Mouse (Mus musculus): Measurements from ENCODE around the gene Gm21830. TPM values are rescaled to one million over a fixed set of nuclear protein-coding genes. Genes with fewer than 3 reads are reported as not detected.
"Not testable (repeated sequence)": the region's sequence is repeated elsewhere in the genome, so short reads cannot be mapped to it uniquely, and the experiment has no call there.

Gene Gm21830
- not detected in 2 replicates for polyA plus RNA-seq (2015; fragmentation: Nextera tagmentation; extraction: Ambion mirVana)

- ATAC-seq (replicated peaks; ENCODE audit: low FRiP score, low read depth); H3K4me1 ChIP-seq (replicated peaks; ENCODE audit: insufficient read depth, low read length); H3K4me3 ChIP-seq (replicated peaks; ENCODE audit: low read depth, low read length); H3K27me3 ChIP-seq (ENCODE audit: insufficient read depth, low read length); H3K9me3 ChIP-seq (replicated peaks; ENCODE audit: low read length); H3K27ac ChIP-seq; H3K36me3 ChIP-seq (ENCODE audit: insufficient read depth, low read length); H3K4me2 ChIP-seq (ENCODE audit: low read length); H3K9ac ChIP-seq (ENCODE audit: low read depth, low read length); DNase-seq (ENCODE audit: low spot score): not testable (repeated sequence)
- WGBS = no CpG with 5 or more reads among the region's 1 CpGs
Measured at GRCm38 (mm10) chr2:67413425-67413824, at the start of gene Gm21830. Gene Gm21830 (plus strand): TSS chr2:67413725.

GRCm38 (mm10) chr2:67364506-67364905, 49.0 kb upstream of the Gm21830 start:
- 65% methylated on average over 2 of the region's 2 CpGs for WGBS
- DNase-seq (ENCODE audit: low spot score) = no peak

GRCm38 (mm10) chr2:67378504-67378903, 35.0 kb upstream of the Gm21830 start:
- no peak overlapping the region for H3K9ac ChIP-seq (ENCODE audit: low read depth, low read length)
- no peaks in the 10 kb centered on the region for H3K4me1 ChIP-seq (replicated peaks; ENCODE audit: insufficient read depth, low read length)
- H3K27ac ChIP-seq = no peak overlapping the region
- no peaks in the 10 kb centered on the region for H3K27me3 ChIP-seq (ENCODE audit: insufficient read depth, low read length)
- no peak for DNase-seq (ENCODE audit: low spot score)
- H3K36me3 ChIP-seq (ENCODE audit: insufficient read depth, low read length) = no peaks in the 10 kb centered on the region
- 78% methylated on average over 3 of the region's 3 CpGs for WGBS
- no peak overlapping the region for H3K4me3 ChIP-seq (replicated peaks; ENCODE audit: low read depth, low read length)
- TF ChIP-seq CTCF (IDR thresholded peaks at IDR 0.05; ENCODE audit: low read depth) = no peak
- H3K4me2 ChIP-seq (ENCODE audit: low read length) = no peak overlapping the region
- no peak for ATAC-seq (replicated peaks; ENCODE audit: low FRiP score, low read depth)
- no peaks in the 10 kb centered on the region for H3K9me3 ChIP-seq (replicated peaks; ENCODE audit: low read length)

More at GRCm38 (mm10) chr2:67364506-67364905, 49.0 kb upstream of the Gm21830 start:
- H3K4me2 ChIP-seq (ENCODE audit: low read length) = no peak overlapping the region
- no peaks in the 10 kb centered on the region for H3K4me1 ChIP-seq (replicated peaks; ENCODE audit: insufficient read depth, low read length)
- H3K27me3 ChIP-seq (ENCODE audit: insufficient read depth, low read length) = no peaks in the 10 kb centered on the region
- no peak for ATAC-seq (replicated peaks; ENCODE audit: low FRiP score, low read depth)
- no peak overlapping the region for H3K27ac ChIP-seq
- no peak overlapping the region for H3K4me3 ChIP-seq (replicated peaks; ENCODE audit: low read depth, low read length)
- H3K36me3 ChIP-seq (ENCODE audit: insufficient read depth, low read length) = no peaks in the 10 kb centered on the region
- no peak for TF ChIP-seq CTCF (IDR thresholded peaks at IDR 0.05; ENCODE audit: low read depth)
- H3K9ac ChIP-seq (ENCODE audit: low read depth, low read length) = no peak overlapping the region
- no peaks in the 10 kb centered on the region for H3K9me3 ChIP-seq (replicated peaks; ENCODE audit: low read length)

GRCm38 (mm10) chr2:67420853-67421252, 7.3 kb downstream of the Gm21830 start:
- Histone ChIP-seq H3K9ac (ENCODE audit: low read depth, low read length) (no peak overlapping the region), H3K27ac (no peak overlapping the region), H3K4me3 (replicated peaks; ENCODE audit: low read depth, low read length) (no peak overlapping the region), H3K4me1 (replicated peaks; ENCODE audit: insufficient read depth, low read length) (no peaks in the 10 kb centered on the region), H3K27me3 (ENCODE audit: insufficient read depth, low read length) (no peaks in the 10 kb centered on the region), H3K9me3 (replicated peaks; ENCODE audit: low read length) (no peaks in the 10 kb centered on the region), H3K36me3 (ENCODE audit: insufficient read depth, low read length) (no peaks in the 10 kb centered on the region), H3K4me2 (ENCODE audit: low read length) (no peak overlapping the region)
- no peak for DNase-seq (ENCODE audit: low spot score)
- ATAC-seq (replicated peaks; ENCODE audit: low FRiP score, low read depth) = no peak
- TF ChIP-seq CTCF (IDR thresholded peaks at IDR 0.05; ENCODE audit: low read depth) = no peak

GRCm38 (mm10) chr2:67422799-67423198, 9.3 kb downstream of the Gm21830 start:
- 93% methylated on average over 1 of the region's 1 CpGs for WGBS
- Histone ChIP-seq H3K4me2 (ENCODE audit: low read length) (no peak overlapping the region), H3K9ac (ENCODE audit: low read depth, low read length) (no peak overlapping the region), H3K4me3 (replicated peaks; ENCODE audit: low read depth, low read length) (no peak overlapping the region), H3K4me1 (replicated peaks; ENCODE audit: insufficient read depth, low read length) (no peaks in the 10 kb centered on the region), H3K27me3 (ENCODE audit: insufficient read depth, low read length) (no peaks in the 10 kb centered on the region), H3K36me3 (ENCODE audit: insufficient read depth, low read length) (no peaks in the 10 kb centered on the region), H3K9me3 (replicated peaks; ENCODE audit: low read length) (no peaks in the 10 kb centered on the region), H3K27ac (no peak overlapping the region)
- TF ChIP-seq CTCF (IDR thresholded peaks at IDR 0.05; ENCODE audit: low read depth) = no peak
- DNase-seq (ENCODE audit: low spot score) = no peak
- ATAC-seq (replicated peaks; ENCODE audit: low FRiP score, low read depth) = no peak

GRCm38 (mm10) chr2:67433081-67433480, 19.6 kb downstream of the Gm21830 start, which contains the start of gene Gm26727:
Gene Gm26727 (minus strand): TSS chr2:67433181.
- H3K27ac ChIP-seq = no peak within 1 kb of the TSS
- H3K4me2 ChIP-seq (ENCODE audit: low read length) = no peak within 1 kb of the TSS
- H3K4me3 ChIP-seq (replicated peaks; ENCODE audit: low read depth, low read length) = no peak within 1 kb of the TSS
- WGBS = 59% methylated on average over 2 of the region's 2 CpGs
- H3K9me3 ChIP-seq (replicated peaks; ENCODE audit: low read length) = no peaks in the 10 kb centered on the region
- H3K4me1 ChIP-seq (replicated peaks; ENCODE audit: insufficient read depth, low read length) = no peaks in the 10 kb centered on the region
- H3K27me3 ChIP-seq (ENCODE audit: insufficient read depth, low read length) = no peaks in the 10 kb centered on the region
- DNase-seq (ENCODE audit: low spot score) = no peak
- H3K9ac ChIP-seq (ENCODE audit: low read depth, low read length) = no peak within 1 kb of the TSS
- ATAC-seq (replicated peaks; ENCODE audit: low FRiP score, low read depth) = no peak
- TF ChIP-seq CTCF (IDR thresholded peaks at IDR 0.05; ENCODE audit: low read depth) = no peak
- no peaks in the 10 kb centered on the region for H3K36me3 ChIP-seq (ENCODE audit: insufficient read depth, low read length)

GRCm38 (mm10) chr2:67438309-67438708, 24.8 kb downstream of the Gm21830 start:
- Histone ChIP-seq H3K9ac (ENCODE audit: low read depth, low read length) (no peak overlapping the region), H3K36me3 (ENCODE audit: insufficient read depth, low read length) (no peaks in the 10 kb centered on the region), H3K9me3 (replicated peaks; ENCODE audit: low read length) (no peaks in the 10 kb centered on the region), H3K27ac (no peak overlapping the region), H3K4me1 (replicated peaks; ENCODE audit: insufficient read depth, low read length) (no peaks in the 10 kb centered on the region), H3K4me2 (ENCODE audit: low read length) (no peak overlapping the region), H3K4me3 (replicated peaks; ENCODE audit: low read depth, low read length) (no peak overlapping the region), H3K27me3 (ENCODE audit: insufficient read depth, low read length) (no peaks in the 10 kb centered on the region)
- 84% methylated on average over 8 of the region's 8 CpGs for WGBS
- DNase-seq (ENCODE audit: low spot score) (no peak), ATAC-seq (replicated peaks; ENCODE audit: low FRiP score, low read depth) (no peak)
- no peak for TF ChIP-seq CTCF (IDR thresholded peaks at IDR 0.05; ENCODE audit: low read depth)

Data from kidney, postnatal 0 days (tissue).